In the genomic region with DNA sequence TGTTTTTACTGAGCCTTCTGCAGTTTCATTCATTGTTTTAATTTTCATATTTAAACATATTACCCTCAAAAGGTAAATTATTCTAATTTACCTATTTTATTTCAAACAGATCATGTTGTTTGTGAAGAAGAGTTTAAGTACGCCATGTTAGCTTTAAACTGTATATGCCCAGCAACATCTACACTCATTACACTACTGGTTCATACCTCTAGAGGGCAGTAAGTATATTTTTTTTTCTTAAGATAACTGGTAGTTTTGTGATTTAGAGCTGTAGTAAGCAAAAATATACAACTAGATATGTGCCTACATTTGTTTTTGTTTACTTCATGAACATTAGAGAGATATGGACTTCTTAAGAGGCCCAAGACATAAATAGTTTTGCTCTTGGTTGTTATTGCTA, we compare ENCODE assay signal across 24 mouse cellular contexts.
DNase-seq lines count a peak whose midpoint lies in the region; ATAC-seq and TF ChIP-seq lines count a peak whose summit lies in the region.
"Had no signal": no experiment of that assay in that cellular context is flagged by ENCODE, and none has a peak within 500 bp of the region (broad histone marks: within the 10 kb centered on the region; RNA-seq: fewer than 3 reads in every experiment).

No protein-coding gene starts in this region.

- H3K36me3 ChIP-seq in embryonic facial prominence, embryonic 11.5 days (replicated peaks; ENCODE audit: control insufficient read depth, insufficient read depth, low read depth, low read length): no peaks in the 10 kb centered on the region
- H3K36me3 ChIP-seq in embryonic facial prominence, embryonic 10.5 days (replicated peaks): no peaks in the 10 kb centered on the region
- H3K36me3 ChIP-seq: heart, embryonic 12.5 days; hindbrain, embryonic 13.5 days; kidney, embryonic 15.5 days; limb, embryonic 15.5 days; neural tube, embryonic 15.5 days; stomach, embryonic 15.5 days had no signal

- H3K27ac ChIP-seq in embryonic facial prominence, embryonic 11.5 days (replicated peaks; ENCODE audit: low read depth, low read length): no peak overlapping the region
- no peak overlapping the region for H3K27ac ChIP-seq in embryonic facial prominence, embryonic 10.5 days (replicated peaks)
- no peak overlapping the region for H3K27ac ChIP-seq in left cerebral cortex, adult 2 months
- H3K27ac ChIP-seq: hindbrain, embryonic 13.5 days; kidney, embryonic 15.5 days; limb, embryonic 15.5 days; neural tube, embryonic 15.5 days; stomach, embryonic 15.5 days had no signal

- no peak overlapping the region for H3K9ac ChIP-seq in embryonic facial prominence, embryonic 11.5 days (replicated peaks; ENCODE audit: low read length)
- H3K9ac ChIP-seq: heart, embryonic 12.5 days; hindbrain, embryonic 13.5 days; kidney, embryonic 15.5 days; limb, embryonic 15.5 days; liver, postnatal 0 days; neural tube, embryonic 15.5 days; stomach, embryonic 15.5 days had no signal

- no peak overlapping the region for H3K4me2 ChIP-seq in embryonic facial prominence, embryonic 11.5 days (ENCODE audit: low read depth, low read length)
- H3K4me2 ChIP-seq: heart, embryonic 12.5 days; hindbrain, embryonic 13.5 days; kidney, embryonic 15.5 days; limb, embryonic 15.5 days; neural tube, embryonic 15.5 days; stomach, embryonic 15.5 days had no signal

- no peak for ATAC-seq in embryonic facial prominence, embryonic 11.5 days (replicated peaks; ENCODE audit: insufficient number of reproducible peaks, low FRiP score, low TSS enrichment, low read depth)
- 0 out of 2 replicates have a peak, but pooled peaks have one; percentile 26 for ATAC-seq in megakaryocyte progenitor cell, adult 5-6 weeks (replicated peaks; ENCODE audit: poor library complexity)
- ATAC-seq: forebrain, embryonic 16.5 days; intestine, embryonic 16.5 days; liver, postnatal 0 days; midbrain, embryonic 16.5 days had no signal

- no peaks in the 10 kb centered on the region for H3K4me1 ChIP-seq in embryonic facial prominence, embryonic 11.5 days (ENCODE audit: control insufficient read depth, insufficient read depth, low read length)
- H3K4me1 ChIP-seq in embryonic facial prominence, embryonic 10.5 days: no peaks in the 10 kb centered on the region
- H3K4me1 ChIP-seq: heart, embryonic 12.5 days; hindbrain, embryonic 13.5 days; kidney, embryonic 15.5 days; limb, embryonic 15.5 days; neural tube, embryonic 15.5 days; stomach, embryonic 15.5 days had no signal

- H3K9me3 ChIP-seq in embryonic facial prominence, embryonic 11.5 days (replicated peaks; ENCODE audit: control insufficient read depth, low read length): no peaks in the 10 kb centered on the region
- no peaks in the 10 kb centered on the region for H3K9me3 ChIP-seq in embryonic facial prominence, embryonic 10.5 days
- H3K9me3 ChIP-seq: heart, embryonic 12.5 days; hindbrain, embryonic 13.5 days; kidney, embryonic 15.5 days; limb, embryonic 15.5 days; neural tube, embryonic 15.5 days; stomach, embryonic 15.5 days had no signal

- H3K27me3 ChIP-seq in embryonic facial prominence, embryonic 11.5 days (ENCODE audit: control insufficient read depth, insufficient read depth, low read length): no peaks in the 10 kb centered on the region
- no peaks in the 10 kb centered on the region for H3K27me3 ChIP-seq in embryonic facial prominence, embryonic 10.5 days (replicated peaks; ENCODE audit: low read depth, poor library complexity, severe bottlenecking)
- H3K27me3 ChIP-seq: heart, embryonic 12.5 days; hindbrain, embryonic 13.5 days; kidney, embryonic 15.5 days; limb, embryonic 15.5 days; neural tube, embryonic 15.5 days; stomach, embryonic 15.5 days had no signal

- H3K4me3 ChIP-seq in embryonic facial prominence, embryonic 11.5 days (ENCODE audit: low read depth, low read length): no peak overlapping the region
- no peak overlapping the region for H3K4me3 ChIP-seq in embryonic facial prominence, embryonic 10.5 days
- no peak overlapping the region for H3K4me3 ChIP-seq in left cerebral cortex, adult 2 months
- H3K4me3 ChIP-seq: heart, embryonic 12.5 days; hindbrain, embryonic 13.5 days; kidney, embryonic 15.5 days; limb, embryonic 15.5 days; neural tube, embryonic 15.5 days; stomach, embryonic 15.5 days had no signal

- TF ChIP-seq CTCF in left cerebral cortex, adult 2 months (IDR thresholded peaks at IDR 0.05): peak; percentile 44

- intact Hi-C loops in left cerebral cortex, adult 2 months (cut with DNase I): no loop called here

- peak; percentile 25 for DNase-seq in embryonic facial prominence, embryonic 11.5 days (ENCODE audit: low spot score)
- no peak for DNase-seq in embryonic facial prominence, embryonic 10.5 days (ENCODE audit: low spot score)
- no peak for DNase-seq in left cerebral cortex, adult 2 months (ENCODE audit: extremely low spot score in 1 of 2, low spot score in 2 of 2)
- DNase-seq in left cerebral cortex, adult 11 months (ENCODE audit: low spot score): no peak
- DNase-seq in ES-CJ7 (ENCODE audit: low read depth, low spot score): peak; percentile 46
- no peak for DNase-seq in thymus, postnatal 14 days
- no peak for DNase-seq in cerebellum, adult 9-11 months
- DNase-seq: adrenal gland, adult 2 months; B cell, adult 2 months; cerebellum, adult 8-10 months; heart, postnatal 14 days; layer of hippocampus, postnatal 36 days; liver, postnatal 0 days; right cerebral cortex, postnatal 25 days had no signal

- WGBS in embryonic facial prominence, embryonic 11.5 days: 86% methylated on average over 1 of the region's 1 CpGs
- whole genome bisulfite sequencing in embryonic facial prominence, embryonic 10.5 days: 83% methylated on average over 1 of the region's 1 CpGs

Comparison
In these comparisons a context has a peak if more than half of its experiments do, and no peak if none do; other contexts are left out.
1. DNase-seq: peak in embryonic facial prominence, embryonic 11.5 days (single experiment) and ES-CJ7 (single experiment); none in embryonic facial prominence, embryonic 10.5 days (single experiment), left cerebral cortex, adult 2 months (0 of 2), left cerebral cortex, adult 11 months (single experiment), thymus, postnatal 14 days (single experiment) and cerebellum, adult 9-11 months (single experiment).